Mouse (Mus musculus): ENCODE data around the gene Gnai3.

Gene Gnai3

DNA sequence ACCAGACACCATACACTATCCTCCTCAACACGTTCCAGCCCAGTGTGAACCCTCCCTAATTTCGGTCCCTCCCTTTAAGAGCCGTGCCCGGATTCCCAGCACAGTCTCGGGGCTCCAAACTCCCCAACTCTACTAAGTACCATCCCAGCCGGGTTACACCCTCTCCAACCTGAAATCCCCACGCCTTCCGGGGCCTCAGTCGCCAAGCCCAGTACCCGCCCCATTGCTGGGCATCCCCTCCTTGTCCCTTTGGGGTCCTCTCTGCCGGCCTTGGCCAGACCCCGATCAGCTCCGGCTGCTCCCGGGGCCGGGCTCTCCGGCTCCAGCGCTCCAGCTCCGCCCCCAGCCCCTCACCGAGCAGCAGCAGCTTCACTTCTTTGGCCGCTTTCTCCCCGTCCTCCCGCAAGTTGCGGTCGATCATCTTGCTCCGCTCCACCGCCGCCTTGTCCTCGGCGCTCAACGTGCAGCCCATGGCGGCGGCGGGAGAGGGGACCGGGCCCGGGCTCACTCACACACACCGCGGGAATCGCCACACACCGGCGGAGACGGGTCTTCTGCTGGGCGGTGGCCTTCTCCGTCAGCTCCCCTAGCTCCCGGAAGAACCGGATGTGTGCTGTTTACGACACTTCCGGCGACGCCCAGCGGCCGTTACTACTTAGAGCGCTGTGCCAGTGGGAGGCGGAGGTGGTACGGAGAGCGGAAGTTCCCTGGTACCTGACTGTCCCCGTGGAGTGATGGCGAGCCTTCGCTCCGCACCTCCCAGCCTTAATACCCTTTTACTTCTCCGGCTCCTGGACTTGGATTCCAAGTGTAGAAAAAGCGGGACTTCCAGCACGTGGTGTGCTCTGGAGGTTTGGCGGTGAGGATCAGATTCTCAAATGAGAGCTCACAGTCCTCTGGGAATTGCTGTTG, at the start of gene Gnai3:
TSS of gene Gnai3 (minus strand) at position 613 of the 912 bp plus-strand sequence.
- DNase-seq (ENCODE audit: low spot score in 2 of 2), result peak; percentile 90 to 93

DNA sequence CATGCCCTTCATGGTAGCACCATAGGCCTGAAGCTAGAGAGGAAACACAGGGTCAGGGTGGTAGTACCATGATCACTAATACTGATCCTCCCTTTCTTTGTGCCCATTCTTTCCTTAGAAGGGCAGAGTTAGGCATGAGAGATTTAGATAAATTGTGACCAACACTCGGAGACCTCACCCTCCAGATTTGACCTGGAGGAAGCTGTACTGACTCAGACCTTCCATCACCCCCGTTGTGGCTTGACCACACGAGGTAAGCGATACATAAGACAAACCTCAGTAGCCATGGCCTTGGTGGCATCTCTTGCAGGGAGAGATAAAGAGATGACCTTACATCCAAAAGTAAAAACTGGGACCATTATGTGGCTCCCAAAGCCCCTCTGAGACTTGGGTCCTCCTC, 49.3 kb upstream of the Gnai3 start:
- DNase-seq (ENCODE audit: low spot score in 2 of 2), result peak in 1 of 2 experiments; percentile 0

DNA sequence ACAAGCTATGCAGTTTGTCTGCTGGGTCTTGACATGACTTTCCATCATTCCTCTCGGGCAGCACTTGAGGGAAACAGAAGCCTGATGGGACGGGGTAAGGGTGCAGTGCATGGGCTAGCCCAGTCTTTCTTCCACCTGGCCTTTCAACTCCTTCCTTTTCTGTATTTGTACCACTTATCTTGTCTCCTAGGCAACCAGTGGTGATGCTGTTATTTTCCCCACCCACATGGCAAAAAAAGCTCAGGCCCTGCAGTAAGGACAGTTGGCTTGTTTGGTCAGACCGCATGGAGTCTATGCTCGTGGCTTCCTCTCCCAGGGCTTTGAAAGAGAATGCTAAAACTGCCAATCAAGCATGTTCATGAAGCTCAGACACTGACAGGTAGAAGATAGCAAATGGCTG, 47.7 kb upstream of the Gnai3 start:
- DNase-seq (ENCODE audit: low spot score in 2 of 2), result peak; percentile 10 to 17

DNA sequence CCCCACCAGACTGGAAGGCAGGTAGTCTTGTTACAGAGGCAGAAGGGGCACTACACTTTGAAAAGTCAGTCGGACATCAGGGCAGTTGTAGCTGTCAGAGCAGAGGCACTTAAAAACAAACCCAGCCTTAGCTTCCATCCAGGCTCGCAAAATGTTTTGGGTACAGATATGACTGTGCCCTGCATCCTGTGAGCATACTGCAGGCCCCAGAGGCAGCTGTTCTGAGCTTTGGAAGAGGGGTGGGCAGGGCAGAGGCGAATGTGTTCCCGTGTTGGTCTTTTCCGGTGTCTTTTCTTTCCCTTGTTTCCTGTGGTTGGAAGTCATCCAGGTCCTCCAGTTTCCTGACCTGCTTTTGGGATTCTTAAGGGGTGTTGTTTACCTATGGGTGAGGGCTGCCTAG, 44.0 kb upstream of the Gnai3 start:
- no peak for DNase-seq (ENCODE audit: low spot score in 2 of 2)

DNA sequence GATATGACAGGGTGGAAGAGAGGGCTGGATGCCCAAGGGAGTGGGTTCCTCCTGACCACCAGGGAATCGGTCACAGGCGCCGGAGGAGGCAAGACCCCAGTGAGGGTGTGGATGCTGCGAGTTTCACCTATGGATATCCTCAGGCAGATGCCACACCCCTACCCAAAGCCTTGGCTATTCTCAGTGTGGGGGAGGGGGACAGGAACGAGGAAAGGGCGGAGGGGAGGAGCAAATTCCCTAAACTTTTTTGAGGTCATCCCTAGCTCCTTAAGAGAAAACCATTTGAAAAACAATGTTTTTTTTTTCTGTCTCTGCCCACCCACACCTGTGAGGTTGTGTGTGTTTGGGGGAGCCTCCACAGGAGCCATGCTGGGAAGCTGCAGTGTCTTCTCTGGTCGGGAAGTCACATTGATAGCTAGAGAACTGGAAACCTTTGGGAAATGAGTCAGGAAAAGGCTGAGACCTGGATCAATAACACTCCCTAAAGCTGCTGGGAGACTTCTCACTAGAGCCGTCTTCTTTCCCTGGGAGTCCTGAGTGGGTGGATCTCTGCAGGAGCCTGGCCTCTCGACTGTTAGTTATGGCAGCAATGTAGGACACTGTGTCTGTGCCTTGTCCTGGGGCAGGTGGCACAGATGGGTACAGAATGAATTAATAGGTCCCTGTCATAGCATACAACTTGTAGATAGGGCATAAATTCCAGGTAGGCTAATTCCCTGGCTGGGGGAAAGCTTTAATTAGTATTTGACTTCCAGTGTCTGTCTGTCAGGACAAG, 43.0 kb upstream of the Gnai3 start:
- peak; percentile 2 to 6 for DNase-seq (ENCODE audit: low spot score in 2 of 2)

DNA sequence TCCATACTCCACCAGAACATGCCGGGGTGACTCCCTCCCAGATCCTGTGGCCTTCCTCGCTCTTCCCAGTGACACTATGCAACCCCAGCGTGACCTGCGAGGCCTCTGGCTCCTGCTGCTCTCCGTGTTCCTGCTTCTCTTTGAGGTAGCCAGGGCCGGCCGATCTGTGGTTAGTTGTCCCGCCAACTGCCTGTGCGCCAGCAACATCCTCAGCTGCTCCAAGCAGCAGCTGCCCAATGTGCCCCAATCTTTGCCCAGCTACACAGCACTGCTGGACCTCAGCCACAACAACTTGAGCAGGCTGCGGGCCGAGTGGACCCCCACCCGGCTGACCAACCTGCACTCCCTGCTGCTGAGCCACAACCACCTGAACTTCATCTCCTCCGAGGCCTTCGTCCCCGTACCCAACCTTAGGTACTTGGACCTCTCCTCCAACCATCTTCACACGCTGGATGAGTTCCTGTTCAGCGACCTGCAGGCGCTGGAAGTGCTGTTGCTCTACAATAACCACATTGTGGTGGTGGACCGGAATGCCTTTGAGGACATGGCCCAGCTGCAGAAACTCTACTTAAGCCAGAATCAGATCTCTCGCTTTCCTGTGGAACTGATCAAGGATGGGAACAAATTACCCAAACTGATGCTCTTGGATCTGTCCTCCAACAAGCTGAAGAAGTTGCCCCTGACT, 41.3 kb upstream of the Gnai3 start:
- peak in 1 of 2 experiments; percentile 6 for DNase-seq (ENCODE audit: low spot score in 2 of 2)

DNA sequence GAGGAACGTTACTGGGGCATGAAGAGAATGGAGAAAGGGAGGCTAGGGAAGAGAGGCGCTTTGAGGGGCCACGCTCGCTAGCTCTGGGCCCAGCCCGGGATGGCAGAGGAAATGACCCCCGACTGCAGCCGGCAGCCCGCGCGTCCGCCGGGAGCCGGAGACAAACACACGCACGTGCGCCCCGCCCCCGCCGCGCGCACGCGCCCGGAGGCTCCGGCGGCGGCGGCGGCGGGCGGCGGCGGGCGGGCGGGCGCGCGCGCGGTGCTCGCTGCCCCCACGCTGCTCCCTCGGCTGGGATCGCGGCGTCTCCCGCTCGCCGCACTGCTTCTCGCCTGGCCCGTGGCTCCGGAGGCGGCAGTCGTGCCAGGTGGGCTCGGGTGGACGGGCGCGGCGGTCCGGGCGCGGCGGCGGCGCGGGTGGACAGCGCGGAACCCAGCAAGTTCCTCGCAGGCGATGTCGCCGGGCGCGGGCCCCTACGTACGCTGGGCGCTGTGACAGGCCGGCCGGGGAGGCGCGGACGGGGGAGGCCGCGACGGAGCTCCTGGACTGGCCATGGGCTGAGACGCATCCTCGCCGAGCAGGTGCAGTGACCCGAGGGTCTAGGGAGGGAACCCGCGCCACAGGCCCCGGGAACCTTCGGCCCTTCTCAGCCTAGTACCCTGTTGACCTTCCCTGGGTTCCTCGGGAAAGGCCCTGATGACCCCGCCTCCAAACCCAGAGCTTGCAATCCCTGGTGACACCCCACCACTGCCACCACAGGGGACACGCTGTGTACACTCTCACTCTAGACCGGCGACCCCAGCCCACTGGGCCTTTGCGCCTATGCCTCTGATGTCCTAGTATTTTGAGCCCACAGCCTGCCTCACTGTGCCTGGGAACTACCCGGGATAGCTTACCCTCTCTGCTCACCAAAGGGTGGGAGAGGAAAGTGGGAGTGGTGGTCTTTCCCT, 40.4 kb upstream of the Gnai3 start, which contains the start of gene Amigo1:
TSS of gene Amigo1 (plus strand) at position 238 of the 950 bp plus-strand sequence.
- no peak for DNase-seq (ENCODE audit: low spot score in 2 of 2)

DNA sequence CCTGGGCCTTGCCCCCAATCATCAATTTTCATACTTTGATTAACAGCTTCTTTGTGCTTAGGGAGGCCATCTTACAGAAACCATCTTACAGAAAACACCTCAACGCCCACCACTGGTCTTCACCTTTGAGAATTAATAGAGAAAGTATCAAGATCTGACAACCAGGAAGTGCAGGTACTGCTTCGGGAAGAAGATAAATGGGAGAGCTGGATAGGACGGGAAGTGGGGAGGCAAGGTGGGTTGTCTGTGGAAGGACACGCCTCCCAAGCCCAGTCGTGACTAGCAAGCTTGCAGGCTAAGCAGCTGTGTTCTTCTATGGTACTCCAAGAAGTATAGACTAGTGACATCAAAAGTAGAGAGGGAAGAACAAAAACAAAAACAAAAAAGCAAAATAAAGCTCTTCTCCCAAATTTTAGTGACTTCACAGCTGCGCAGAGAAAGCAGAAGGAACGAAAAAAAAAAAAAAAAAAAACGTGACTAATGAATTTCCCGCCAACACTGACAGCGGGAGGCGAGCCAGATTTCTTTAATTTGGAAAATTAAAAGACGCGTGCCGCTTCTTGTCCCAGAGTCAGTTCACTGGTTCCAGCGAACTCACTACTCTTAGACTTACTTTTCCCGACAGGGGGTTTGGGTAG, 39.6 kb upstream of the Gnai3 start:
- DNase-seq (ENCODE audit: low spot score in 2 of 2), result no peak

DNA sequence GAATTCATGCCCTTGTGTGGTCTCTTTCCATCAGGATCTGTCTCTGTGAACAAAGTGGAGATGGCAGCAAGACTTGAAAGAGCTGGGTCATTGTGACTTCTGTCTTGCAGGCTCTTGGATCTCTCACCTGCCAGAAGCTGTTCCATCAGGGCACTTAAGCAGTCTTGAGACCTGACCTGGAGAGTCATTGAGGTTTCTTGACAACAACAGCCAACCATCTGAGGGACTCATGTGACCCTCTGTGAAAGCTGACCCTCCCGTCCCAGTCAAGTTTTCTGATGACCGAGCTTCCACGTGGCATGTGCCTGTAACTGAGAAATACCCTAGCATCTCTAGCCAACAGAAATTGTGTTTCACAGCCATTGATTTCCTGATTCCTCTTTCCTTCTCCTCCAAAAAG, 38.8 kb upstream of the Gnai3 start:
- no peak for DNase-seq (ENCODE audit: low spot score in 2 of 2)

DNA sequence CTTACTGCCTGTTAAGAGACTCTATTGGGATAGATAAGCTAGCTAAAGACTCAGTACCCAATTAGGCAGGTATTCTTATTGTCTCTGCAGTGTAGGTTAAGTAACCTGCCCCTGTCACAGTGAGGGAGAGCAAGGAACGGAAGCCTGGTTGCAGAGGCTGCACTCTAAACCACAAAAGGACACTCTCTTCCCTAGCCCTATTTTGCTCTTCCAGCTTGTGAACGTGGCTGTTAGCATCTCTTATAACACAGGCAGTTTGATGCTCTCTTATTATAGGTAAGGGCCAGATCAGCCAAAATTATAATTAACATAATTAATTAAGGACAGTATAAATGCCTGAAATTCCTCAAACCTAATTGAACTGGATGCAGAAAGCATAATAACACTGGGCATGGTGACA, 34.6 kb upstream of the Gnai3 start:
- no peak for DNase-seq (ENCODE audit: low spot score in 2 of 2)

DNA sequence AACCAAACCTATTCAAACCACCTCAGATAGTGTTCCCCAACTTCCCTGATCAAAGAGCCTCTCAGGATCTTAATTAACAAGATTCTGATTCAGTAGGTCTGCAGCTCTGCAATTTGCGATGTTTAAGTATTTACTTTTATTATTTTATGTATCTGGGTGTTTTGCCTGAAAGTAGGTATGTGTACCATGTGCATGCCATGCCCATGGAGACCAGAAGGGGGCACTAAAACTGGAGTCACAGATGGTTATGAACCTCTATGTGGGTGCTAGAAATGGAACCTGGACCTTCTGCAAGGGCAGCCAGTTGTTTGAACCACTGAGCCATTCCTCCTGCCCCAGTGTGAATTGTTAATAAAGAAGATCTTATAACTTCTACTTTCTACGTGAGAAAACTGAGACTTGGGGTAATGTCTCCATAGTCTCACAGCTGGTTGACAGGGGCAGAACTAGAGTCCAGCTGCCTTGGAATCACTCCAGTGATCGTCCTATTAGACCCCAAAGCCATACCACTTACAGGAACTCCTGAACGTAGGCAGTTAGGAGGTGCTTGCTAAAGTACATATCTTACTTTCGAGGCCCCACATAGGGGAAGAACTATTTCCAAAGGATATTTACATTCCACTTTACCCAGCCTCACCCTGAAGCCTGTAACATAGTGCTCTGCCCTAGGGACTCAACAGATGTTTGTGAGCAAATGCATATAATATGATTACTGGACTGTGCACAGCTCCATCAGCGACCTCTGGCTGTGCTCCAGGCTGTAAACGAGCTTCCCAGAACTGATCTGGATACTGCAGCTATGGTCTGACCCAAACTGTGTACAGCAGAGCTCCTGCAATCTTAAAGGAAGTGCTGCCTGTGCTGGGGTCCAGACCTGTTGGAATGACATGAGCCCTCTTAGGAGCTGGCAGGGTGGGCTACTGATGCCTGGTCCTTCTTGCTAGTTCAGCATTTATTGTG, 33.1 kb upstream of the Gnai3 start:
- DNase-seq (ENCODE audit: low spot score in 2 of 2), result no peak

DNA sequence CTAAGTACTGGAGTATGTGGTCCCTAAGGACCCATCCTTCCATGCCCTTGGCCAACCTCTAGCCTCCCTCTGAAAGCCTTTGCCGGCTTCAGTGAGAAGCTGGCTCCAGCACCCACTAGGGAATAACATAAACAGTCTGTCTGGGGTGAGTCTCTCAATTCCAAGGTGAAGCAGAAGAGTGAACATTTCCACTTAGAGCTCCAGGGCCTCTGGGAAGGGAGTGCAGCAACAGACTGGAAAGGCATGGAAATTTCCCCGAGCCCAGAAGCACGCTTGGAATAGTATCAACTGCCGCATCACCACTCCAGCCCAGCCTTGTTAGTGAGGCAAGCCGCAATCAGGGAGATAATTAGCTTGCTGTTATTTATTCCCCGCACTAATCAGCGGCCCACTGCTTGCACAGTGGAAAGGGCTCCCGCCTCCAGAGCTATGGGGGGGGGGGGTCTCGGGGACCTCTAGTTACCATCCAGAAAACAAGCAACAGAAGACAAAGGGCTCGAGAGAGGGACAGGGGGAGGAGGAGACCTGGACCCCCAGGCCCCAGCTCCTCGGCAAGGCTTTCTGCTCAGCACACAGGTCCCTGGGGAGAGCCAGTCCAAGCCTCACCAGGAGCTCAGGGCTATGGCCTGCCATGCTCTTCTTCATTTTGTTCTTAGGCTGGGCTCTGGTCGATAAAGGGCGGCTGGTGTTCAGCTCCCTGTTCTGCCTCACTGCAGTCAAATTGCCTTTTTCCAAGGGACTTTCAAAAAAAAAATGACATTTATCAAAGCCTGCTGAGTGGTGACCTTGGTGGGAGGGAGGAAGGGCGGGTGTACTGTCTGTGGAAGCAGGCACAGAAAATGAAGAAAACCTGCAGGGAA, 29.0 kb upstream of the Gnai3 start:
- peak; percentile 70 to 80 for DNase-seq (ENCODE audit: low spot score in 2 of 2)

DNA sequence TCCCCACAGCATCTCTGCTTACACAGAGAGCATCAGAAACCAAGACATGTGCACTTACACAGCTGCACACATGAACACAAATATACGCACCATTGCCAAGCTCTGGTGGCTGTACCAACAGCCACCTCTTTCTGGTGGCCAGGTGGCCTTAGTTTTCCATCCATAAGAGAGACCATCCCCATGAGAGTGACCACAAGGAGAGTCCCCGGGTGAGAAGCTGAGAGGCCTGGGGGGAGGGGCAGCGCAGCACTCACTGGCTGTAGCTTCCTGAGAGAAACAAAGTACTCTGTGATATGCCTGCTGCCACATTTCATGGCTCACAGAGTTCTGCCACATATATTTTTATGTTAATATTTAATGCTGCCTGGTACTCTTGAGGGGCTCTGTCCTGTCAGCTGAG, 23.3 kb upstream of the Gnai3 start:
- no peak for DNase-seq (ENCODE audit: low spot score in 2 of 2)

DNA sequence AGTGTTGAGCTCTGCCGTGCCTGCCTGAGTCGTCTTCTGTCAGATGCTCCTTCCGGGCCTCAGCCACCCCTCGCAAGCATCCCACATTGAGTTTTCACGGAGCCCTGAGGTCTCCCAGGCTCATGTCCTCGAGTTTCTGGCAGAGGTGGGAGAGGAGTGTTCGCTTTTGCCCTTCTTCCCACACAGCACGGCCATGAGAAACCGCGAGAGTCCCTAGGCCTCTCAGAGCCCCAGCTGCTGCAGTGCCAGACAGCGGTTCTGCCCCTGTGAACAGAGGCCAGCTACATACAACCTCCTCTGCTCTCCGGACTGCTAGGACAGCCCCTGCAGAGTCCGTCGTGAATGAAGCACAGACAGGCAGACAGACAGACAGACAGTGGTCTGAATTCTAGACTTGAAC, 21.6 kb upstream of the Gnai3 start:
- DNase-seq (ENCODE audit: low spot score in 2 of 2), result no peak

DNA sequence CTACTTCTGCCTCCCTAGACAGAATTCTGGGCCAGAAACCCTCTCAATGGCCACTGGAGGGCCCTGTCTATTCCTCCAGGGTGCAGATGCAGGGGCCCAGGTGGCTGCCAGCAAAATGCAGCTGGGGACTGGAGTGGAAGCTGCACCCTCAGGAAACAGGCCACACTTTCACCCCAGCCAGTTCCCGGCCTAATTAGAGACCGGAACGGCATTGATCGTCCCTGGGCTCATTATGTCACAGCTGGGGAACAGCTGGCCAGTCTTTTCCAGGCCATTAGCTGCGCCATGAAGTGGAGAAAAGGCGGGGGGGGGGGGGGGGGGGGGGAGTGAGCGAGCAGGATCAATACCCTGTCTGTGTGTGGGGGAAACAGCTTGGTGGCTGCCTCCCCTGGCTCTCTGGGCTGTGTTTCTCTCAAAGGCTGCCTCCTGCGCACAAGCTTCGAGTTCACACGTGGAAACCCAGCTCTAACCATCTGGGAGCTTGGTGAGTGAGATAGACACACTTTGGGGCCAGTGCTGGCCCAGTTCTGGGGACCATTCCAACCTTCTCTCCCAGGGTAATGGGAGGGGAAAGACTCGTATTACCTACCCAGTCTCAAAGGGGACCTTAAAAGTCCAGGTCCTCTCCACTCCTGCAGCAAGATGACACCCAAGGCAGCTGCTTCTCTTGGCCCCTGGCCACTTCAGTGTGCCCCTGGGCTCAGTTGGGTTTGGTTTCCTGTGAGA, 20.7 kb upstream of the Gnai3 start:
- DNase-seq (ENCODE audit: low spot score in 2 of 2), result peak in 1 of 2 experiments; percentile 48

DNA sequence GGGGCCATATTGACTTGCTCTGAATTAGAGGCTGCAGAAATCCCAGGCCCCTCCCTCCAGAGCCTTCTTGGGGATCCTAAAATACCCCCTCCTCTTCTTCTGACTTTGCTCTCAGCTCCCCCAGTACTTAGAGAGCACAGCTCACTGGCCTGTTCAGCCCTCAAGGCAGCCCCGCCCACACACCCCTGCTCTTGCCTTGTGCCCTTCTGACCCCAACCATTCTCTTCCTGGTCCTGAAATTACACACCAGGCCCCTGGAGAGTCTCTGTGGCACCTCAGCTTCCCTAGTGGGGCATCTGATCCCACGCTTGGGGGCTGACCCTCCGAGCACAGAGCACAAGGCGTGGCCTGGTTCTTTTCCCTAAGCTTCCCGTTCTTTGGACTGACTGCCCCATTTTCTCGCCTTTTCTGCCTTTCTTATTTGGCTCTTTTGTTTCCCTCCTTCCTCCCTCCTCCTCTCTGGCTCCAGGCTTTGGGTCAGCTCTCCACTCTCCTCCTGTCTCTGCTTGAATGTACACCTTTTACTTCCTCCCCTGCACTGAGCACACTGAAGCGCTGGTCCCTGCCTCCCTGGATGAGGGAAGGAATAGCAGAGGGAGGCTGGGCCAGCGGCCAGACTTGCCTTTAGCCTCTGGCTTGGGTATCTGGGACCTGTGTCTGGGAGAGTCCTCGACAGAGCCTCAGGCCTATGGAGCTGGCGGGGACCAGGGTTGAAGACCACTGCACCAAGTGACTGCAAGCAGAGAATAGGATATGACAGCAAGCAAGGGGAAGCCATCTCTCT, 19.8 kb upstream of the Gnai3 start:
- no peak for DNase-seq (ENCODE audit: low spot score in 2 of 2)

DNA sequence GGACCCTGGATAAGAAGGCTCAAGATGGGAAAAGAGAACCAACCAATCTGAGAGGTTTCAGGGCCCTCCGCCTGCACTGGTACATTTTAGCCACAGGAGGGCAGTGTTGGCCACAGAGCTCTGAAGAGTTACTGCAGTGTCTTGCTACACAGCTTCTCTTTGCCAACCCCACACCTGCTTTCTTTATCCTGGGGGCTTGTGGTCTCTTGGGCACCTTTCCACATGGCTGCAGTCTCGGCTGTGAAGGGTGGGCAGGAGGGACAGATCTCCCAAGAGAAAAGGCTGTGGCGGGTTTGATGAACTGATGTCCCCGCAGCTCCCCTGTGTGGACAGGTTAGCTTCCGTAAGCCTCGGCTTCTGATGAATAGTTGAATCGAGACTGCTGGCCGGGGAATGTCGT, 18.9 kb upstream of the Gnai3 start:
- DNase-seq (ENCODE audit: low spot score in 2 of 2), result peak; percentile 88 to 90
